Mouse (Mus musculus) cortical plate, adult 2 months (tissue): Measurements from ENCODE around the gene B4gat1.

Experiments used
- CTCF ChIP-seq: fragments of 200-500 bp; IDR thresholded peaks from 2 replicates; pipeline ENCODE4 v1.5.1; 2011; ENCODE audit warnings: mild to moderate bottlenecking, control low read depth, low read length; ENCODE audit not compliant: insufficient read depth; ENCODE audit errors: extremely low read depth
- POLR2A ChIP-seq: fragments of 200-500 bp; IDR thresholded peaks from 2 replicates; pipeline ENCODE4 v1.6.1; 2011; ENCODE audit warnings: mild to moderate bottlenecking, low read length, control low read depth; ENCODE audit not compliant: insufficient read depth; ENCODE audit errors: extremely low read depth

- TF ChIP-seq POLR2A (no peak), CTCF (no peak)
Observed at GRCm38 (mm10) chr19:5068570-5069234, 30.1 kb downstream of the B4gat1 start.
